Mouse (Mus musculus) olfactory bulb, adult 2 months (tissue): ENCODE results near the gene Magea1.

Source experiments
- CTCF ChIP-seq: fragments of 200-500 bp; IDR thresholded peaks from 2 replicates; pipeline ENCODE4 v1.5.1; 2012; ENCODE audit warnings: low read depth, mild to moderate bottlenecking, low read length, moderate library complexity; ENCODE audit not compliant: insufficient read depth
- POLR2A ChIP-seq: fragments of 200-500 bp; IDR thresholded peaks from 2 replicates; pipeline ENCODE4 v1.6.1; 2012; ENCODE audit warnings: mild to moderate bottlenecking, low read depth, low read length, moderate library complexity; ENCODE audit not compliant: insufficient read depth

- TF ChIP-seq CTCF (no peak), POLR2A (no peak)
Observed at GRCm38 (mm10) chrX:155098024-155098423, 8.4 kb upstream of the Magea1 start.
